Mouse (Mus musculus) G1E-ER4 (cell line): ENCODE results near the gene Ufc1. TPM values are rescaled to one million over a fixed set of nuclear protein-coding genes. Genes with fewer than 3 reads are reported as not detected.

Experiments used
- GATA1 ChIP-seq: IDR thresholded peaks from one replicate; pipeline ENCODE4 v1.8.0; 2012; ENCODE audit warnings: low read length, inconsistent platforms
- polyA plus RNA-seq: library from polyadenylated mRNA; stranded (reverse); fragments of >175 nt; gene quantifications from 2 replicates; pipeline ENCODE4 v1.2.3, GENCODE M21; 2012

Ufc1 gene
- polyA plus RNA-seq, 1 experiment, result 51.5 TPM

DNA sequence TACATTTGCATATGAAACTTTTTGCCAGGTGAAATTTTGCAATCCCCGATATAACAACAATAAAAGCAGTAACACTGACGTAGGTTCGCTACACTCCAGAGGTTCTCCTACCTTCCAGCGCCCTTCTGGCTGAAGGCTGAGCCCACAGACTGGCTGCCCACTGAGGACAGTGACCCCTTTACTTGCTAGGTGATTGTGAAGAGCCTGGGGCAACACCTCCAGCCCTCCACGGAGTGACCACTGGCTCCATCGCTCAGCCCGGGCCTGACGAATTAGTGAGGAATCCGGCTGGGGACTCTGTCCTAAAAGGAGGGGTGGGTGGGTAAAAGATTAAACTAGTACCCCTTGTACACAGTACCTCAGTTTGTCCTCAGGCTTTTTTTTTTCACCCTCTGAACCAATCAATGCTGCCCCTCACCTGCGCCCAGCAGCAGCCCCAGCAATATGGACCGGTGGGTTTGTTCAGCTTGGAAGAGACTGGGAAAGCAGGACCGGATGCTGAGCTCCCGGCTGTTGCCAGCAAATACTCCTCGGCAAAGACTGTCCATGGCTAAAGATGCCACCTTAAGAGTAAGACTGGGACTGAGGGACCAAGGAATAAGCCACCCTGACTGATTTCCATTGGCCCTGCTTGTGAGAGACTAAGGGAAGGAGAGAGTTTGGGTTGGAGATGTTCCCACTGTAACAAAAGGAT lies 15.7 kb downstream of the Ufc1 start:
- no peak for TF ChIP-seq GATA1

DNA sequence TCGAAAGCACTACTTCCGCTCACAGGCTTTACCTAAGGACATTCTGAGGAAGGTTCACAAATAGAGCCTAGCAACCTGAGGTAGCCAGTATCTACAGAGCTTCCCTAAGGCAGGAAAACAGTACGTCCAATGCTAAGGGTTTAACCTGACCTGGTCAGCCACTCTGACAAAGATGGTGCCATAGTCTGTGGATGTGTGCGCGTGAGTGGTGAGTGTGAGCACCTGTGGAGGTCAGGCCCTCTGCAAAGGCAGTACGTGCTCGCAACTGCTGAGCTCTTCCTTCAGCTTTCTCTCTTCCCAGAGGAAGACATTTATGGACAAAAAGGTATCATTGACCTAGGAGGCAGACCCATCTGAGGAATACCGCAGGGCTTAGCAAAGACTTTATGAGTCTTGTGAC lies 16.4 kb downstream of the Ufc1 start:
- no peak for TF ChIP-seq GATA1

DNA sequence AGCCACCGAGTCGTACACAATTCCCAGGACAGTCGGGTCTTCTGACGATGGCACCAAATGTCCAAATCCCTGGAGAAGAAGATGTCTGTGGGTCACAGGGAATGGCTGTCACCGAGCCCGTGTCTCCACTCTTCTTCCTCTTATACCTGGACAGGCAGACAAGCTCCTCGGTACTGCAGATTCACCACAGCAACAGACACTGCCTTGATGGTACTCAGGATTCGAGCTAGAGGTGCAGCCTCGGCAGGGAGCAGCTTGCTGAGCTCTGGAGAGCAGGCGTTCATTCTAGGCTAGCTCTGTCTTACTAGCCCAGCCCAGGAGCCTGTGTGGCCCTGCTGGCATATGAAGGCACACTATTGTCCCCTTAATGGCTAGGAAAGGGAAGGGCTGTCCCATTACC lies 17.1 kb downstream of the Ufc1 start:
- TF ChIP-seq GATA1, result no peak

DNA sequence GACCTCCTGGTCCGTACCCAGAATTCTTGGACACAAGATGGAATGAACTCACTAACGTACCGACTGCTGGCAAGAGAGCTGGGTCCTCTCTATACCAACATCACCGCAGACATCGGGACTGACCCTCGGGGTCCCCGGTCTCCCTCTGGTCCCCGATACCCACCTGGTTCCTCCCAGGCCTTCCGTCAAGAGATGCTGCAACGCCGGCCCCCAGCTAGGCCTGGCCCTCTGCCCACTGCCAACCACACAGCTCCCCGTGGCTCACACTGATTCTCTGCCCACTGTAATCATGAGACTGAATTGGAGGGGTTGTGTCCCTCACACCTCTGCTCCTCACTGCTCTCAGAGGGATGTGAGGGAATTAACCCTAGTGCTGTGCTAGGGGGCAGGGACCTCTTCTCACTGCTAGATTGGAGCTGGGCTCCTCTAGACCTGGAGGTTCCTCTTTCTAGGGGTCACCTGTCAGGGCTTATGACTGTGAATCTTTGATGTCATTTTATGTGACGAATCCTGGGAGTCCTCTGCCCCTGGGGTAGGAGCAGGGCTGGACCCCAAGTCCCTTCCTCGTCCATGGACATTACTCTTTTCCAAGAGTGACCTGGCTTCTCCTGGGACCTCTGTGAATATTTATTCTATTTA lies 18.6 kb downstream of the Ufc1 start:
- no peak for TF ChIP-seq GATA1

DNA sequence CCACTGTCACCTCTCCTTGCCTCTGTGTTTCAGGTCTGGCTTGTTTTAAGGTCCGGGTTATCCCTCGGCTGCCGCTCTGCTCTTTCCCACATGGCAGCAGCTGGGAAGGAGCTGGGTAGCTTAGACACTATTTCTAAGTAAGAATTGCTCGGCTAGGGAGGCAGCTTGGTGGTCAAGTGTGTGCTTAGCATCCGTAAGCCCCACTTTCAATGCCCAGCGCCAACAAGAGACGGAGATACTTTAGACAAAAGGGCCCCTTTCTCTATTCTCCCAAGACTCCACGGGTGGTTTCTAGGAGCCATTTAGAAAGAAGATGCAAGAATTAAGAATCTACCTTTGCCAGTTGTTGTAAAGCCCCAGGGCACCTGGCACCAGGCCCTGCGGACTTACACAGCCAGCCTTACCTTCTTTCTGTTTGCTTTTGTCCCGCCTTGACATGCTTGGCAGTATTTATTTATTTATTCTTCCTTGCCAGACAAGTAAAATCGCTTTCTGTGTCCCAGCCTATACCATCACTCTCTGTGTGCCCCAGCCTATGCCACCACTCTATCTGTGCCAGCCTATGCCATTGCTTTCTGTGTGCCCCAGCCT lies 19.6 kb downstream of the Ufc1 start:
- no peak for TF ChIP-seq GATA1

DNA sequence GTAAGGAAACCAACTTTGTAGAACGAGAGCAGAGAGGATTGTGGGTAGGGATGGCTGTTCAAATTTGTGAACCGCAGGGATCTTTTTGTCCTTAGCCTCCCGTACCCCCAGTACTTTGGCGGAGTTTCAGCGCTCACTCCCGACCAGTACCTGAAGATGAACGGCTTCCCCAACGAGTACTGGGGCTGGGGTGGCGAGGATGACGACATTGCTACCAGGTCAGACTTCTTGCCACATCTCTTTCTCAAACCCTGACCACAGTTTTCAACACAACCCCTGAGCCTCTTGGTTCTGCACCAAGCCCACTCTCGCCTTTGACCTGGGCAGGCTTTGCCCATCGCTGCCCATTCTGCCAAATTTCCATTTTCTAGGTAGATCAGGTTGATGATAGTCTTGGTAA lies 20.7 kb downstream of the Ufc1 start:
- no peak for TF ChIP-seq GATA1

DNA sequence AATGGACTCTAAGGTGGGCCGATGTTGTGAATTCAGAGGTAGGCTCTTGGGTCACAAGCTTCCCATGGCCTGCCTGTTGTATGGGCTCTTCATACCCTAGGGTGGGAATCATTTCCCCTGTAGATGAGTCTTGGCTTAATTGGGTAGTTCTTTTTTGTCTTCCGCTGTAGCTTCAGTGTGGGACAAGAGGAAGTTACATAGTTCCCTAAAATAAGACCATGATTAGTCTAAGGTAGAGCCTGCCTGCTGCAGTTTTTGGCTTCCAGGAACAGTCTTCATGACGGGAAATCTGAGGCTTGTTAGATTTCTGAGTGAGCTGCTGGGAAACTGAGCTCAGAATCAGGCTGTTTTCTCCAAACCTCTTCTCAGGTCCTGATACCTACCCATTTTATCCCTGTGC lies 22.7 kb downstream of the Ufc1 start:
- TF ChIP-seq GATA1, result no peak

DNA sequence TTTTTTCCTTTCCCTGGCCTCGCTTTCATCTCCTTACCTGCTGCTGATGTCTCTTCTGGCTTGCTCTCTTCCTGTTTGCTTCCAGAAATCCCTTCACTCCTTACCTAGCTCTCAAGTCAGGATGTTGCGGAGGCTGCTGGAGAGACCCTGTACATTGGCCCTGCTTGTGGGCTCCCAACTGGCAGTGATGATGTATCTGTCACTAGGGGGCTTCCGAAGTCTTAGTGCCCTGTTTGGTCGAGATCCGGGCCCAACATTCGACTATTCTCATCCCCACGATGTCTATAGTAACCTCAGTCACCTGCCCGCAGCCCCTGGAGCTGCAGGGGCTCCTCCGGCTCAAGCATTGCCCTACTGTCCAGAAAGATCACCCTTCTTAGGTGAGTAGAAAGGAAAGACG lies 23.2 kb downstream of the Ufc1 start:
- no peak for TF ChIP-seq GATA1

DNA sequence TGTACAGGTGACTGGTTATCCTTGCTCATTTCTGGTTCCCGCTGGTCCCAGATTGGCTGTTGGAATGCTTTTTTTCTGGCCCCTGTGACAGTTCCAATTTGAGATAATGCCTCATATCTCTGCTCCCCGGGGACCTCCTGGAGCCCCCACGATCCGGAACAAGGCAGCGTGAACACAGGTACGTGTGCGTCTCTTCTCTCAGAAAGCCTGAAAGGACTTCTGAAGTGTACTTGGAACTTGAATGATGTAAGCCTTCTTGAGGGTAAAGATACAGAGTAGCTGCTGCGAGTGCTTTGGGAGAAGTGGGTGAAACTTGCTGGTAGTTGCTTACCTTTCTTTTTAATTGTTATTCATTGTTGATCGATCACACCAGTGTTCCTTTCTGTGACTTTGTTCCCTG lies 23.6 kb downstream of the Ufc1 start:
- TF ChIP-seq GATA1, result no peak

DNA sequence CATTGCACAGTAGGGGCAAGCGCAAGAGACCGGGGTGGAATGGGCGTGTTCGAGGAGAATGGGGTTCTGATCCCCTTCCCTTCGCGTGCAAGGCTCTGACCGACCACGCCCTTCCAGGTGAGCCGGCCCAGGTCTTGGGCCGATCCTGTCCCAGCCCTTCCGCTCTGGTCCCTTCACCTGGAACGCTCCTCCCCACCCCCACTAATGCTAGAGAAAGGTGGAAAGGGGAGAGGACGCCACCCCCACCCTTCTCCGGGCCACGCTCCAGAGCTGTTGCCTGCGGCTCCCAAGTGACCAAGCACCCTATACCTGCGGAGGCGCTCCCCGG lies 24.3 kb downstream of the Ufc1 start:
- no peak for TF ChIP-seq GATA1

DNA sequence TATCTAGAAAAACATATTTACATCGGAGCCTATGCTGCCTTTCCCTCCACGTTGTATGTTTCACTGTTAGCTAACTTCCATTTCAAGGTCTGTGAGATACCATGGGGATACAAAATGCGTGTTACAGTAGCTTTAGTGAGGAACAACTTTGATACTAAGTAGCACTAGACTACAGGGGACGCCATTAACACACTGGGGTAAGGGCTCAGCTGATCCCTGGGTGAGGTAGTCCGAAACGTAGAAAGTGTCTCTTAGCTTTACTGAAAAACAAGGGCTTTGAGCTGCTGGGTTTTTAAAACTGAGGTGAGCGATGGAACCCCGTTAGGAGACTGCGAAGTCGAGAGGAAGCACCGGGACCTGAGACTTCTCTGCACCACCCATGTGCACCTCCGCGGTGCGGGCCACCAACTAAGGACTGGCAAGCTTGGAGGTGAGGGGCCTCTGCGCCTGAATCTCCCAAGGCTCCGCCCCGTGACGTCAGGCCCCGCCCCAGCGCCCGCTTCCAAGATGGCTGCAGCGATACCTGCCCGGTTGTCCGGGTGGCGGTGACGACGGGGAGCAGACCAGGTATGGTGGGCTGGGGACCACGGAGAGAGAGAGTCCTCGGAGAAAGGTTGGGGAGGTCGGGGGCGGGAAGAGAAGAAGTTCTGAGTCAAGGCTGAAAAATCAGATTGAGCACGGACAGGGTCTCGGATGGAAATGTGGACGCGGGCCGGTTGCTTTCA lies 24.8 kb downstream of the Ufc1 start, which contains the start of gene B4galt3:
TSS of gene B4galt3 (plus strand) at position 481 of the 725 bp plus-strand sequence.
- TF ChIP-seq GATA1, result no peak

DNA sequence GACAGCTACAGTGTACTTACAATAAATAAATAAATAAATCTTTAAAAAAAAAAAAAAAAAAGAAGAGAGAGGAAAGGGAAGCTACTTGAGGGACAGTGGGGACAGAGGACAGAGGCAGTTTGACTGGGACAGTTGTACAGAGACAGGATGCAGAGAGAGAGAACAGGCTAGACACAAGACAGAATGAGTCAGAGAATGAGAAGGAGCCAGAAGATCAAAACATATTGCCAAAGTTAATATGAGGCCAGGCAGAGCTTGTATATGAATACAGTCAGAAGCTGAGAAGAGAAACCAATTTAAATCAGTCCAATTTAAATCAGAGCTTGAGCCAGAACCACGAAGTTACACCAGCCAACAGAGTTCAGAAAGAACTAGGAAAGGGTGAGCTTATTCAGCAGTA lies 26.5 kb downstream of the Ufc1 start:
- no peak for TF ChIP-seq GATA1

DNA sequence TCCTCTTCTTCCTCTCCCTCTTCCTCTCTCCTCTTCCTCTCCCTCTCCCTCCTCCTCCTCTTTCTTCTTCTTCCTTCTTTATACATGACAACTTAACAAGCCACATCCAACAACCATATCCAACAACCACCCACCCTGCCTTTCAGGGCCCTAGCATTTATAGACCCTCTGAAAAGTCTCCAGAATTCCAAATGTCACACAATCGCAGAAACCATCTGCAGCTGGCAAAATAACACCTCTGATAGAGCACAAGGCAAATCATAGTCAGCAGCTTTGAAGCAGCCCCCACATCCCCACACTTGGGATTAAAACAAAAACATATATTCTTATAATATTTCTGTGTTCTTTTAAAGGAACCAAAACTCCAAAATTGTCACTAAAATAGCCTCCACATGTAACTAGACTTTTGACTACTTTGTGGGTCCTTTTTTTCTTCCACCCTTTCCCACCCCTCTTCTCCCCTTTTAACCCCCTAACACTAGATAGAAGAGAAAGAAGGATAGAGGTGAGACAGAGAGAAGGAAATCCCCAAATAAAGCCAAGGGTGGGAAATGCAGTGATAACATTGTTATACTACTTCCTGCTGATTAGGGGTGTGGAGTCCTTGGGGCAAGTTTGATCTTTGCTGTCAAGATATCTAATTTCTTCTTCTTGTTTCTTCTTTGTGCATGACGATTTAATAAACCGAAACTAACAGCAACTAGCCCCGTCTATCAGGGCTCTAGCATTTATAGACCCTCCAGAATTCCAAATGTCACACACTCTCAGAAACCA lies 28.7 kb downstream of the Ufc1 start:
- no peak for TF ChIP-seq GATA1

DNA sequence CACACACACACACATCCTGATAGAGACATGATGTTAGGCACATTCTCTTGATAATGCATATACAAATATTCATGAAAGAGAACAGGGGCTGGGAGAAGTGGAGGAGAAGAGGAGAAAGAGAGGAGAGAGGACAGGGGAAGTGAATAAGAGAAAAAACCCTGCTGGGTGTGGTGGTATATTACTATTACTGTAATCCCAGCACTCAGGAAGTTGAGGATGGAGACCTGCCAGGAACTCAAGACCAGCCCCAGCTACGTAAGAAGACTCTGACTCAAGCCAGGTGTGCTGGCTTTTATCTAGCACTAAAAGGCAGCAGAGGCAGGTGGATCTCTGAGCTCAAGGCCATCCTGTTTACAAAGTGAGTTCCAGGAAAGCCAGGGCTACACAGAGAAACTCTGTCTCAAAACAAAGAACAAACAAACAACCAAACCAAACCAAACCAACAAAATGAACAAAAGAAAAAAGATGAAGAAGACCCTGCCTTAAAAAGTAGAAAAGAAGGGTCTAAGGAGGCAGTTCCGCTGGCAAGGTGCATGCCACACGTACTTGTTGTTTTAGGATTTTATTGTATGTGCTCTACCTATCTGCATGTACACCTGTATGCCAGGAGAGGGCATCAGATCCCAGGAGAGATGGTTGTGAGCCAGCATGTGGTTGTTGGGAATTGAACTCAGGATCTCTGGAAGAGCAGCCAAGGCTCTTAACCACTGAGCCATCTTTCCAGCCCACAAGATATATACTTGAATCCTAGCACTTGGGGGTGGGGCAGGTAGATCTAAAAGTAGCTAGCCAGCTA lies 31.0 kb downstream of the Ufc1 start:
- no peak for TF ChIP-seq GATA1

DNA sequence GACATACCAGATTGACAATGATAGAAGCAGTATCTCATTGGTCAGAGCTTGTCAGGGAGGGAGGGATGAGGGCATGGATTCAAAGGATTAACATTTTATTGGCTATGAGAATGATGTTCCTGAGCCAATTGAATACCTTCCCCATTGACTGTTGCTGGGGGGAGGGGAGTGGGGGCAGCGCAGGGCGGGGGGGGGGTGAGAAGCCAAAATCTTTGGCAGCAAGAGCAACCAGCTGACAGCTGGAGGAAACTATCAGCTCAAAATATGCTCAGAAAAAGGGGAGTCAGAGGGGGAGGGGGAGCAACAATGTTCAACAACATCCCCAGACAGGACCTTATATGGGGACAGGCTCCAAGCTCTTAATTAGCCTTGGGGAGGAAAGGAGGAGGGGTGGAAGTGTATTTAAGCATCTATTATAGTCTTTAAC lies 31.6 kb downstream of the Ufc1 start:
- no peak for TF ChIP-seq GATA1

DNA sequence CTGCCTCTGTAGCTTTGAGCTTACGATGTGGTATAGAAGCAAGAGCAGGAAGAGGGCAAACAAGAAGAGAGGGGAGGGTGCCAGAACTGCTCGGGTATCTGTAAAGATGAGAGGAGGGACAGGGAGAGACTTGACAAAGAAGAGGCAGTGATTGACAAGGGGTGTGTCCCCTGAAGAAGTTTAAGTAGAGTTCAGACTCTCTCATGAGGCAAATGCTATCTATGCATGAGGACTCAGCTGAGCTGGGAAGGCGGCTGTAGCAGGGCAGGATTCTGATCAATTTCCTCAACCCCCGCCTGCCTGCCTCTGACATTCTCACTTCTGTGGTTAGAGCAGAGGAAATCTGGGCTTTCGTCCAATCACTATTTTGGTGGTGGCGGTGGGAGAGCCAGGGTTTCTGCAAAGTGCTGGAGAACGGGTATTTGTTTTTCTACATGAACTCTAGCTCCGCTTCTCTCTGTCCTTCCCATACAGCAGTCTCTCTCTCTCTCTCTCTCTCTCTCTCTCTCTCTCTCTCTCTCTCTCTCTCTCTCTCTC lies 32.2 kb downstream of the Ufc1 start:
- no peak for TF ChIP-seq GATA1
